Mouse (Mus musculus): ENCODE measurements around the gene Flvcr2. TPM values are rescaled to one million over a fixed set of nuclear protein-coding genes. Genes with fewer than 3 reads are reported as not detected.

Flvcr2 gene
- polyA plus RNA-seq, 1 experiment from 2014 or later, result 12.2 TPM

DNA sequence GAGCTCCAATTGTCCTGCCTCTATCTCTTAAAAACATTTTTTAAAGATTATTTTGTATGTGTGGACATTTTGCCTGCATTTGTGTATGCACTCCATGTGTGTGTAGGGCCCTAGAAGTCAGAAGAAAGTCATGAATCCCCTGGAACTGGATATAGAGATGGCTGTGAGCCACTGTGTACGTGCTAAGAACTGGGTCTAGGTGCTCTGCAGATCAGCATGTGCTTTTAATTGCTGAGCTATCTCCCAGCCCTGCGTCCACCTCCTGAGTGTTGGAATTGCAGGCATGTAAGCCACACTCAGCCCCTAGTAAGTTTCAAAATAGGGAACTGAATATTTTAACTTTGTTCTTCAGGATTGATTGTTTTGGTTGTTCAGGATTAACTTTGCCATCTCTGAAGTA, 88.2 kb downstream of the Flvcr2 start:
- Histone ChIP-seq H3K4me2 (replicated peaks; ENCODE audit: low read depth) (no peak overlapping the region), H3K9me3 (ENCODE audit: control insufficient read depth) (no peaks in the 10 kb centered on the region), H3K36me3 (ENCODE audit: control insufficient read depth, insufficient read depth) (peaks cover 22% of the 10 kb centered on the region; the same call in 1 of the 2 replicates), H3K27me3 (replicated peaks; ENCODE audit: control insufficient read depth, insufficient read depth, low read length) (no peaks in the 10 kb centered on the region), H3K9ac (ENCODE audit: low read depth, low read length) (no peak overlapping the region), H3K4me3 (ENCODE audit: low read depth, low read length) (no peak overlapping the region), H3K27ac (ENCODE audit: low read depth, low read length) (no peak overlapping the region), H3K4me1 (replicated peaks; ENCODE audit: control insufficient read depth, insufficient read depth, low read length) (no peaks in the 10 kb centered on the region)
- TF ChIP-seq CTCF (IDR thresholded peaks at IDR 0.05; ENCODE audit: low read depth), result no peak
- 77% methylated on average over 2 of the region's 2 CpGs for WGBS
- ATAC-seq, result no peak

DNA sequence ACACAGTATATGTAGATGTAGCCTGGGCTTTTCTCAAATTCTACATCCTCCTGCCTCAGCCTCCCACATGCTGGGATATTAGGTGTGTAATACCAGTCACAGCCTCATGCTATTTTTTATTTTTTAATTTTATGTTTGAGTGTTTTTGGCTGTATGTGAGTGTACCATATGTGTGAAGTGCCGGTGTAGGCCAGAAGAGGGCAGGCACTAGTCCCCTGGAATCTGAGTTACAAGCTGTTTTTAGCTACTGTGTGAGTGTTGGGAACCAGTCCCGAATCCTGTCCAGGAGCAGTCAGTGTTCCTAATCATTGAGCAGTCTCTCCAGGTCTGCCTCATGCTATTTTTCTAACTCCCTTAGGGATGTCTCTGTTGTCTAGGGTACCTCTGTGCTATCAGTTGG, 91.4 kb downstream of the Flvcr2 start:
- TF ChIP-seq CTCF (IDR thresholded peaks at IDR 0.05; ENCODE audit: low read depth), result peak; percentile 32
- ATAC-seq, result no peak
- H3K27ac ChIP-seq (ENCODE audit: low read depth, low read length), result no peak overlapping the region
- H3K36me3 ChIP-seq (ENCODE audit: control insufficient read depth, insufficient read depth), result peaks cover 7% of the 10 kb centered on the region; the same call in 1 of the 2 replicates
- H3K9ac ChIP-seq (ENCODE audit: low read depth, low read length), result no peak overlapping the region
- no peaks in the 10 kb centered on the region for H3K9me3 ChIP-seq (ENCODE audit: control insufficient read depth)
- 94% methylated on average over 2 of the region's 2 CpGs for WGBS
- no peak overlapping the region for H3K4me2 ChIP-seq (replicated peaks; ENCODE audit: low read depth)
- no peak overlapping the region for H3K4me3 ChIP-seq (ENCODE audit: low read depth, low read length)
- no peaks in the 10 kb centered on the region for H3K4me1 ChIP-seq (replicated peaks; ENCODE audit: control insufficient read depth, insufficient read depth, low read length)
- H3K27me3 ChIP-seq (replicated peaks; ENCODE audit: control insufficient read depth, insufficient read depth, low read length), result no peaks in the 10 kb centered on the region

DNA sequence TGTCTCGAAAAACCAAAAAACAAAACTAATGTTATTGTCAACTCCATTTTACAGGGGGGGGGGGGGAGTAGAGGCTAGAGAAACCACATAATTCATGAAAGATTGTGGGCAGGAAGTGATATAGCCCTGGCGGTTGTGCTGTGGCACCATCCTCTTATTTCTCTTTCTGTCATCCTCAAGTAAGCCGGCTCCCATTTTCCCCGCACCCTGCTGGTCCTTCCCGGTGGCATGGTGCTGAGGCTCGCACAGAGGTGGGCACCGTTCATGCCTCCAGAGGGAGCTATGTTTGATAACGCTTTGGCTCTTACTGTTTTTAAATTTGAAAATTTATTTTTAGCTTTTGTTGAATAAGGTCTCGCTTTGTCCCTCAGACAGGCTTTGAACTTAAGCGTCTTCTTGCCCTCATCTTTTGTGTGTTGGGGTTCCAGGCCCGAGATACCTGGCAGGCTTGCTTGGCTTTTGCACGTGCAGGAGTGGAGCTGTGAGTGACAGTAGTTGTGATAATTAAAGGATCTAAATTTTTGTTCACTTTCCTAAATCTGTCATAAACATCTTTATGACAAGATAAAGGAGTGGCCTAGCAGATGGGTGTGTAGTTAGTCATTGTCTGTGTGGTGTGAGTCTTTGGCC, 93.1 kb downstream of the Flvcr2 start:
- no peak overlapping the region for H3K9ac ChIP-seq (ENCODE audit: low read depth, low read length)
- ATAC-seq, result no peak
- H3K27ac ChIP-seq (ENCODE audit: low read depth, low read length), result no peak overlapping the region
- no peak for TF ChIP-seq CTCF (IDR thresholded peaks at IDR 0.05; ENCODE audit: low read depth)
- H3K4me2 ChIP-seq (replicated peaks; ENCODE audit: low read depth), result no peak overlapping the region
- no peaks in the 10 kb centered on the region for H3K4me1 ChIP-seq (replicated peaks; ENCODE audit: control insufficient read depth, insufficient read depth, low read length)
- no peaks in the 10 kb centered on the region for H3K27me3 ChIP-seq (replicated peaks; ENCODE audit: control insufficient read depth, insufficient read depth, low read length)
- no peaks in the 10 kb centered on the region for H3K9me3 ChIP-seq (ENCODE audit: control insufficient read depth)
- peaks cover 3% of the 10 kb centered on the region; the same call in 1 of the 2 replicates for H3K36me3 ChIP-seq (ENCODE audit: control insufficient read depth, insufficient read depth)
- 92% methylated on average over 12 of the region's 12 CpGs for WGBS
- no peak overlapping the region for H3K4me3 ChIP-seq (ENCODE audit: low read depth, low read length)

DNA sequence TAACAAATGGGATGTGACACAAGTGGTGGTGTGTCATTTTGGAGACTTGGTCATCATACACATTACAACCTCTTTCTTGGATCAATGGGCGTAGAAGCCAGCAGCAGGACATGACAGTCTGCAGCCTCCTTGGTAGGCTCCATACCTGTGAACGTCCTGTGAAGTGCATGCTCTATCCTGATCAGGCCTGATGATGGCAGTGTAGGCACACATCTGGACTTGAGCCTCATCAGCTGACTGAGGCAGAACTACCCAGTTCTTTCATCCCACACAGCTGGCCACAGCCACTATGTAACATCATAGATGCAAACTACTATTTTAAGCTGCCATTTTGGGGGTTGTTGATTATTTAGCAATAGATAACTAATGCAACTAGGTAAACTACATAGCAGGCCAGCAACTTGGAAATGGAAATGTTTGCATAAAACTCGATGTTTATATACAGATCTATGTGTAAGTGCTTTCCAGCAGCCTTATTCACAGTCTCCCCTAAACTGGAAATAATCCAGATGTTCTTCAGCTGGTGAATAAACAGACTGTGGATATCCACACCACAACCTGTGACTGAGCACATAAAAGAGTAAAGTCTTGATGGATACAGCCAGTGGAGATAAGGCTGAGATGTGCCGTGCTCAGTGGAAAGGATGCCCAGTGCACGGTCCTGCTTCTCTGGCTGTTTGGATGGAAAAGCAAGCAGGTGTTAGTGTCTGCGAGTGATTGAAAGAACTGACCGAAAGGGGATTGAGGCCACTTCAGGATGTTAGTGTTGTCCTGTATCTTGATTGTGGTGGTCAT, 102.0 kb downstream of the Flvcr2 start:
- Histone ChIP-seq H3K4me3 (ENCODE audit: low read depth, low read length) (no peak overlapping the region), H3K9me3 (ENCODE audit: control insufficient read depth) (no peaks in the 10 kb centered on the region), H3K4me1 (replicated peaks; ENCODE audit: control insufficient read depth, insufficient read depth, low read length) (no peaks in the 10 kb centered on the region), H3K27me3 (replicated peaks; ENCODE audit: control insufficient read depth, insufficient read depth, low read length) (no peaks in the 10 kb centered on the region), H3K27ac (ENCODE audit: low read depth, low read length) (no peak overlapping the region), H3K4me2 (replicated peaks; ENCODE audit: low read depth) (no peak overlapping the region), H3K36me3 (ENCODE audit: control insufficient read depth, insufficient read depth) (peaks cover 16% of the 10 kb centered on the region; the same call in 1 of the 2 replicates), H3K9ac (ENCODE audit: low read depth, low read length) (no peak overlapping the region)
- WGBS, result 70% methylated on average over 7 of the region's 7 CpGs
- peak; percentile 90 for TF ChIP-seq CTCF (IDR thresholded peaks at IDR 0.05; ENCODE audit: low read depth)
- peak; percentile 51; the same call in 1 of the 2 replicates for ATAC-seq

DNA sequence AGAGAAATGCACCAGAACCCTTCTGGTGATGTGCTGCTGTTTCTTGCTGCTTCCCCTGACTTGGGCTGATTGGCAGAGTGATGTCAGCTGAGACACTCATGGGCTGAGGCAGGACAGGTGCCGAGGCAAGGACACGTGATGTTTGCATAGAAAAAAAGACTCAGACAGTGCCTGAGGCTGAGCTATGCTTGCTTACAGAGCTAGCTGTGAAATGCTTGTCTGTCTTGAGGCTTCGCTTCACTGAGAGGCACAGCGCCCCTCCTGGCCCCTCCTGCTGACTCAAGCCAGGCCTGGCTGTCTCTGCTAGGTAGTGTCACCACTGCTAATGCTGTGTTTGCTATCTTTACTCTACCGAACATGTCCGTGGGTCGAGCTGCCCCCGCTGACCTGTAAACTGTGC, 104.3 kb downstream of the Flvcr2 start:
- no peaks in the 10 kb centered on the region for H3K4me1 ChIP-seq (replicated peaks; ENCODE audit: control insufficient read depth, insufficient read depth, low read length)
- H3K9ac ChIP-seq (ENCODE audit: low read depth, low read length), result no peak overlapping the region
- no peak overlapping the region for H3K27ac ChIP-seq (ENCODE audit: low read depth, low read length)
- H3K9me3 ChIP-seq (ENCODE audit: control insufficient read depth), result no peaks in the 10 kb centered on the region
- H3K27me3 ChIP-seq (replicated peaks; ENCODE audit: control insufficient read depth, insufficient read depth, low read length), result no peaks in the 10 kb centered on the region
- H3K4me3 ChIP-seq (ENCODE audit: low read depth, low read length), result no peak overlapping the region
- H3K4me2 ChIP-seq (replicated peaks; ENCODE audit: low read depth), result no peak overlapping the region
- WGBS, result 83% methylated on average over 8 of the region's 8 CpGs
- H3K36me3 ChIP-seq (ENCODE audit: control insufficient read depth, insufficient read depth), result peaks cover 10% of the 10 kb centered on the region; the same call in 1 of the 2 replicates
- TF ChIP-seq CTCF (IDR thresholded peaks at IDR 0.05; ENCODE audit: low read depth), result no peak
- no peak for ATAC-seq

DNA sequence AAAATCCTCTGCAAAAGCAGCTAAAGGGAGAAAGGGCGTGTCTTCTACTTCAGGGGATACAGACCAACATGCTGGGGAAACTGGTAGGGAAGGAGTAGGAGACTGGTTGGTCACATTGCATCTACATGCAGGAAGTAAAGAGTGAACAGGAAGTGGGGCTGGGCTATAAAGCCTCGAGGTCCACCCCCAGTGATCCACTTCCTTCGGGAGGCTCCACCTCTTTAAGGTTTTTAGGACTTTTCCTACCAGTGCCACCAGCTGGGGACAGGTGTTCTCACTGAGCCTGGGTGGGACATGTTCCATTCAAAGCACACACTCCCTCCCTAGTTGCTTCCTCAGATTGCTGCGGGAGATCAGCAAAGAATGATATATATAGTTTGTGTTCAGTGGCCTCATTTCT, 107.5 kb downstream of the Flvcr2 start:
- Histone ChIP-seq H3K4me1 (replicated peaks; ENCODE audit: control insufficient read depth, insufficient read depth, low read length) (no peaks in the 10 kb centered on the region), H3K36me3 (ENCODE audit: control insufficient read depth, insufficient read depth) (peaks cover 8% of the 10 kb centered on the region), H3K27me3 (replicated peaks; ENCODE audit: control insufficient read depth, insufficient read depth, low read length) (no peaks in the 10 kb centered on the region), H3K27ac (ENCODE audit: low read depth, low read length) (no peak overlapping the region), H3K4me3 (ENCODE audit: low read depth, low read length) (no peak overlapping the region), H3K9me3 (ENCODE audit: control insufficient read depth) (no peaks in the 10 kb centered on the region), H3K4me2 (replicated peaks; ENCODE audit: low read depth) (no peak overlapping the region), H3K9ac (ENCODE audit: low read depth, low read length) (no peak overlapping the region)
- TF ChIP-seq CTCF (IDR thresholded peaks at IDR 0.05; ENCODE audit: low read depth), result no peak
- ATAC-seq, result peak; percentile 28; the same call in 1 of the 2 replicates
- 87% methylated on average over 4 of the region's 4 CpGs for WGBS

All from intestine, postnatal 0 days (tissue).